Mouse (Mus musculus) adrenal gland, adult 10 weeks (tissue): Measurements from ENCODE around the gene Skida1. TPM values are rescaled to one million over a fixed set of nuclear protein-coding genes. Genes with fewer than 3 reads are reported as not detected.

Source experiments
- polyA plus RNA-seq: library from polyadenylated mRNA; stranded (reverse); fragments of 350-450 nt; fragmentation: Illumina TruSeq; extraction: RNeasy Lipid Tissue Mini Kit (QIAGEN cat#74804); gene quantifications from one replicate; pipeline ENCODE4 v1.2.3, GENCODE M21; 2014; ENCODE audit warnings: low read depth, low replicate concordance

Gene Skida1
- polyA plus RNA-seq: 3.6 TPM

GRCm38 (mm10) chr2:18048453-18049075 is at the start of gene Skida1:
Skida1 (minus strand) TSS chr2:18049051.

GRCm38 (mm10) chr2:18055016-18055928 is 6.4 kb upstream of the Skida1 start, which contains the start of gene Mllt10:
Mllt10 (plus strand) TSS chr2:18055237.

GRCm38 (mm10) chr2:18037491-18037890 is 11.4 kb downstream of the Skida1 start, which contains the start of gene A930004D18Rik:
A930004D18Rik (minus strand) TSS chr2:18037737.

GRCm38 (mm10) chr2:17996858-17997257 is 52.0 kb downstream of the Skida1 start, which contains the start of gene H2al2a:
H2al2a (minus strand) TSS chr2:17996958.

Other genes starting within 250 kb of the Skida1 start
- not detected for gene H2al2a, start 52.1 kb downstream of the Skida1 start, polyA plus RNA-seq
- gene A930004D18Rik, start 11.3 kb downstream of the Skida1 start, polyA plus RNA-seq: 0.93 TPM
- gene Mllt10, start 6.2 kb upstream of the Skida1 start, polyA plus RNA-seq: 26.0 TPM